Mouse (Mus musculus): ENCODE measurements around the gene Slc10a6. TPM values are rescaled to one million over a fixed set of nuclear protein-coding genes. Genes with fewer than 3 reads are reported as not detected.

Gene Slc10a6
- polyA plus RNA-seq, 3 experiments from 2014 or later, result 0.26 TPM; not detected in 2

Other genes starting within 250 kb of the Slc10a6 start
- 10 to 100 TPM; 19.1 to 30.1 (median 25.2) TPM for gene Ptpn13, start 204.2 kb downstream of the Slc10a6 start, polyA plus RNA-seq (2017; shearing (Covaris generic))
- gene 1700016H13Rik, start 26.6 kb upstream of the Slc10a6 start, polyA plus RNA-seq (2017; shearing (Covaris generic)), result not detected
- gene Aff1, start 63.0 kb upstream of the Slc10a6 start, polyA plus RNA-seq (2017; shearing (Covaris generic)), result 10 to 100 TPM in 2 of 3 experiments, 1 to 10 TPM in 1; 5.7 to 17.9 (median 12.0) TPM